Mouse (Mus musculus): ENCODE results near the gene Tmem107. TPM values are rescaled to one million over a fixed set of nuclear protein-coding genes. Genes with fewer than 3 reads are reported as not detected.

Tmem107 gene
- polyA plus RNA-seq, 1 experiment from 2014 or later = 60.8 TPM

- H3K27me3 ChIP-seq (ENCODE audit: poor library complexity, severe bottlenecking) = peaks cover 41% of the 10 kb centered on the region
- H3K9me3 ChIP-seq = no peaks in the 10 kb centered on the region
- peak overlapping the region; percentile 72 for H3K27ac ChIP-seq
- peak overlapping the region; percentile 62 for H3K4me3 ChIP-seq
- WGBS = under 1% methylated on average over 30 of the region's 30 CpGs
- peak; percentile 95 for DNase-seq (ENCODE audit: extremely low spot score, low spot score)
- peaks cover 28% of the 10 kb centered on the region for H3K4me1 ChIP-seq
- H3K36me3 ChIP-seq (replicated peaks) = peaks cover 42% of the 10 kb centered on the region
Observed at GRCm38 (mm10) chr11:69110319-69111046, 39.9 kb downstream of the Tmem107 start.

- Histone ChIP-seq H3K36me3 (replicated peaks) (peaks cover 34% of the 10 kb centered on the region), H3K4me3 (peak overlapping the region; percentile 62), H3K4me1 (peaks cover 28% of the 10 kb centered on the region), H3K27me3 (ENCODE audit: poor library complexity, severe bottlenecking) (peaks cover 49% of the 10 kb centered on the region), H3K9me3 (no peaks in the 10 kb centered on the region), H3K27ac (peak overlapping the region; percentile 72)
- no peak for DNase-seq (ENCODE audit: extremely low spot score, low spot score)
- WGBS = 5% methylated on average over 21 of the region's 21 CpGs
Observed at GRCm38 (mm10) chr11:69111051-69111810, 40.6 kb downstream of the Tmem107 start.

GRCm38 (mm10) chr11:69111865-69112264, 41.3 kb downstream of the Tmem107 start:
- Histone ChIP-seq H3K9me3 (no peaks in the 10 kb centered on the region), H3K4me1 (peaks cover 31% of the 10 kb centered on the region), H3K4me3 (peak overlapping the region; percentile 62), H3K27ac (peak overlapping the region; percentile 72; the same call in 1 of the 2 replicates), H3K27me3 (ENCODE audit: poor library complexity, severe bottlenecking) (peaks cover 55% of the 10 kb centered on the region), H3K36me3 (replicated peaks) (peaks cover 28% of the 10 kb centered on the region)
- no peak for DNase-seq (ENCODE audit: extremely low spot score, low spot score)
- whole genome bisulfite sequencing = 62% methylated on average over 4 of the region's 4 CpGs

GRCm38 (mm10) chr11:69114018-69114417, 43.4 kb downstream of the Tmem107 start:
- Histone ChIP-seq H3K9me3 (no peaks in the 10 kb centered on the region), H3K4me1 (peaks cover 49% of the 10 kb centered on the region), H3K27ac (no peak overlapping the region), H3K4me3 (no peak overlapping the region), H3K27me3 (ENCODE audit: poor library complexity, severe bottlenecking) (peaks cover 62% of the 10 kb centered on the region), H3K36me3 (replicated peaks) (peaks cover 6% of the 10 kb centered on the region)
- WGBS = 86% methylated on average over 3 of the region's 3 CpGs
- no peak for DNase-seq (ENCODE audit: extremely low spot score, low spot score)

GRCm38 (mm10) chr11:69114621-69115020, 44.0 kb downstream of the Tmem107 start:
- WGBS = 87% methylated on average over 3 of the region's 3 CpGs
- H3K4me3 ChIP-seq = no peak overlapping the region
- no peaks in the 10 kb centered on the region for H3K9me3 ChIP-seq
- DNase-seq (ENCODE audit: extremely low spot score, low spot score) = no peak
- H3K4me1 ChIP-seq = peaks cover 49% of the 10 kb centered on the region
- H3K36me3 ChIP-seq (replicated peaks) = peaks cover under 1% of the 10 kb centered on the region; the same call in 1 of the 2 replicates
- H3K27ac ChIP-seq = no peak overlapping the region
- peaks cover 68% of the 10 kb centered on the region for H3K27me3 ChIP-seq (ENCODE audit: poor library complexity, severe bottlenecking)

GRCm38 (mm10) chr11:69116843-69117242, 46.2 kb downstream of the Tmem107 start:
- Histone ChIP-seq H3K27me3 (ENCODE audit: poor library complexity, severe bottlenecking) (peaks cover 84% of the 10 kb centered on the region), H3K4me1 (peaks cover 58% of the 10 kb centered on the region), H3K4me3 (peak overlapping the region; percentile 84), H3K9me3 (no peaks in the 10 kb centered on the region), H3K36me3 (replicated peaks) (no peaks in the 10 kb centered on the region), H3K27ac (no peak overlapping the region)
- DNase-seq (ENCODE audit: extremely low spot score, low spot score) = no peak
- WGBS = 72% methylated on average over 5 of the region's 5 CpGs

- Histone ChIP-seq H3K4me1 (peaks cover 62% of the 10 kb centered on the region), H3K4me3 (peak overlapping the region; percentile 84), H3K36me3 (replicated peaks) (no peaks in the 10 kb centered on the region), H3K27ac (peak overlapping the region; percentile 85), H3K9me3 (no peaks in the 10 kb centered on the region), H3K27me3 (ENCODE audit: poor library complexity, severe bottlenecking) (peaks cover 76% of the 10 kb centered on the region)
- DNase-seq (ENCODE audit: extremely low spot score, low spot score) = peak; percentile 77
- under 1% methylated on average over 45 of the region's 45 CpGs for WGBS
Observed at GRCm38 (mm10) chr11:69117737-69118695, 47.4 kb downstream of the Tmem107 start.

- Histone ChIP-seq H3K27me3 (ENCODE audit: poor library complexity, severe bottlenecking) (peaks cover 68% of the 10 kb centered on the region), H3K4me1 (peaks cover 64% of the 10 kb centered on the region), H3K27ac (peak overlapping the region; percentile 58), H3K4me3 (peak overlapping the region; percentile 84), H3K9me3 (no peaks in the 10 kb centered on the region), H3K36me3 (replicated peaks) (no peaks in the 10 kb centered on the region)
- under 1% methylated on average over 15 of the region's 15 CpGs for WGBS
- DNase-seq (ENCODE audit: extremely low spot score, low spot score) = peak; percentile 84
Observed at GRCm38 (mm10) chr11:69118765-69119164, 48.2 kb downstream of the Tmem107 start.

- H3K4me1 ChIP-seq = peaks cover 64% of the 10 kb centered on the region
- H3K9me3 ChIP-seq = no peaks in the 10 kb centered on the region
- peaks cover 60% of the 10 kb centered on the region for H3K27me3 ChIP-seq (ENCODE audit: poor library complexity, severe bottlenecking)
- no peak overlapping the region; the same call in 1 of the 2 replicates for H3K27ac ChIP-seq
- no peaks in the 10 kb centered on the region for H3K36me3 ChIP-seq (replicated peaks)
- WGBS = 23% methylated on average over 14 of the region's 14 CpGs
- no peak for DNase-seq (ENCODE audit: extremely low spot score, low spot score)
- H3K4me3 ChIP-seq = peak overlapping the region; percentile 84
Observed at GRCm38 (mm10) chr11:69119446-69120155, 49.0 kb downstream of the Tmem107 start.

GRCm38 (mm10) chr11:69120221-69121000, 49.8 kb downstream of the Tmem107 start, which contains the start of gene Hes7:
Gene Hes7, plus strand, starts transcription at chr11:69120404.
- peak within 1 kb of the TSS; percentile 84 for H3K4me3 ChIP-seq
- no peaks in the 10 kb centered on the region for H3K36me3 ChIP-seq (replicated peaks)
- WGBS = 2% methylated on average over 27 of the region's 27 CpGs
- peaks cover 52% of the 10 kb centered on the region for H3K27me3 ChIP-seq (ENCODE audit: poor library complexity, severe bottlenecking)
- no peaks in the 10 kb centered on the region for H3K9me3 ChIP-seq
- peak; percentile 65 for DNase-seq (ENCODE audit: extremely low spot score, low spot score)
- H3K27ac ChIP-seq = peak within 1 kb of the TSS; percentile 35
- peaks cover 65% of the 10 kb centered on the region for H3K4me1 ChIP-seq

Data from forebrain, embryonic 10.5 days (tissue).